Comparison of ENCODE assay signal across 32 mouse cellular contexts in genomic region chr3:52790942-52791341, GRCm38 (mm10).
DNase-seq lines count a peak whose midpoint lies in the region; ATAC-seq lines count a peak whose summit lies in the region.
"Had no signal": no experiment of that assay in that cellular context is flagged by ENCODE, and none has a peak within 500 bp of the region (broad histone marks: within the 10 kb centered on the region; RNA-seq: fewer than 3 reads in every experiment).

No protein-coding gene starts in this region.

- DNase-seq in heart, embryonic 10.5 days (ENCODE audit: low spot score) = peak; percentile 35
- peak; percentile 22 for DNase-seq in T-cell, adult 2 months (ENCODE audit: low spot score)
- DNase-seq in induced T-regulatory cell, adult 2 months (ENCODE audit: low read depth) = peak; percentile 89
- peak; percentile 14 to 32 for DNase-seq in natural killer cell, adult 2 months (ENCODE audit: low spot score in 2 of 2)
- no peak for DNase-seq in lung, postnatal 36 days
- no peak for DNase-seq in hindbrain, embryonic 10.5 days (ENCODE audit: low spot score)
- DNase-seq in cerebellum, adult 18-20 months = no peak
- DNase-seq: adrenal gland, adult 8-10 months; adrenal gland, postnatal 25 days; cerebellum, adult 11-12 months; cerebellum, adult 9-11 months; cerebellum, postnatal 25 days; embryo, embryonic 11 days; forebrain, postnatal 0 days; gastrocnemius, adult 2 months; gastrocnemius, postnatal 14 days; heart, adult 11 months; heart, postnatal 14 days; heart, postnatal 4 days; kidney, adult 18-20 months had no signal

- no peak overlapping the region for H3K4me2 ChIP-seq in heart, embryonic 12.5 days
- H3K4me2 ChIP-seq: embryonic facial prominence, embryonic 13.5 days; heart, embryonic 13.5 days; hindbrain, embryonic 12.5 days; hindbrain, embryonic 15.5 days had no signal

- 88% methylated on average over 2 of the region's 2 CpGs for WGBS in heart, embryonic 10.5 days
- 82% methylated on average over 2 of the region's 2 CpGs for WGBS in heart, embryonic 12.5 days
- WGBS in hindbrain, embryonic 10.5 days = 93% methylated on average over 2 of the region's 2 CpGs

- no peaks in the 10 kb centered on the region for H3K9me3 ChIP-seq in heart, embryonic 10.5 days
- no peaks in the 10 kb centered on the region for H3K9me3 ChIP-seq in heart, embryonic 12.5 days (replicated peaks)
- H3K9me3 ChIP-seq in hindbrain, embryonic 10.5 days = no peaks in the 10 kb centered on the region
- H3K9me3 ChIP-seq: embryonic facial prominence, embryonic 10.5 days; embryonic facial prominence, embryonic 13.5 days; forebrain, embryonic 10.5 days; heart, embryonic 13.5 days; hindbrain, embryonic 12.5 days; hindbrain, embryonic 15.5 days had no signal

- no peaks in the 10 kb centered on the region for H3K27me3 ChIP-seq in heart, embryonic 10.5 days (ENCODE audit: insufficient read depth, poor library complexity, severe bottlenecking)
- H3K27me3 ChIP-seq in heart, embryonic 12.5 days (replicated peaks) = no peaks in the 10 kb centered on the region
- no peaks in the 10 kb centered on the region for H3K27me3 ChIP-seq in hindbrain, embryonic 10.5 days (ENCODE audit: insufficient read depth, poor library complexity, severe bottlenecking)
- H3K27me3 ChIP-seq: heart, embryonic 13.5 days; hindbrain, embryonic 12.5 days; hindbrain, embryonic 15.5 days had no signal

- ATAC-seq in heart, embryonic 12.5 days (ENCODE audit: insufficient number of reproducible peaks, low FRiP score) = no peak
- ATAC-seq: forebrain, embryonic 14.5 days; forebrain, postnatal 0 days; intestine, embryonic 16.5 days; Patski had no signal

- H3K27ac ChIP-seq in heart, embryonic 10.5 days = no peak overlapping the region
- no peak overlapping the region for H3K27ac ChIP-seq in heart, embryonic 12.5 days (ENCODE audit: poor library complexity, severe bottlenecking)
- H3K27ac ChIP-seq in hindbrain, embryonic 10.5 days = no peak overlapping the region
- H3K27ac ChIP-seq: embryonic facial prominence, embryonic 10.5 days; embryonic facial prominence, embryonic 13.5 days; forebrain, embryonic 10.5 days; gastrocnemius, adult 2 months; heart, embryonic 13.5 days; hindbrain, embryonic 12.5 days; hindbrain, embryonic 15.5 days had no signal

- no peak overlapping the region for H3K9ac ChIP-seq in heart, embryonic 12.5 days
- H3K9ac ChIP-seq: embryonic facial prominence, embryonic 13.5 days; forebrain, postnatal 0 days; heart, embryonic 13.5 days; hindbrain, embryonic 12.5 days; hindbrain, embryonic 15.5 days had no signal

- H3K4me3 ChIP-seq in heart, embryonic 10.5 days = no peak overlapping the region
- H3K4me3 ChIP-seq in heart, embryonic 12.5 days = no peak overlapping the region
- no peak overlapping the region for H3K4me3 ChIP-seq in hindbrain, embryonic 10.5 days
- H3K4me3 ChIP-seq: embryonic facial prominence, embryonic 10.5 days; embryonic facial prominence, embryonic 13.5 days; erythroblast, embryonic 14.5 days; forebrain, embryonic 10.5 days; gastrocnemius, adult 2 months; heart, embryonic 13.5 days; hindbrain, embryonic 12.5 days; hindbrain, embryonic 15.5 days had no signal

- H3K36me3 ChIP-seq in heart, embryonic 10.5 days = no peaks in the 10 kb centered on the region
- H3K36me3 ChIP-seq in heart, embryonic 12.5 days = no peaks in the 10 kb centered on the region
- H3K36me3 ChIP-seq in hindbrain, embryonic 10.5 days = no peaks in the 10 kb centered on the region
- H3K36me3 ChIP-seq: embryonic facial prominence, embryonic 10.5 days; embryonic facial prominence, embryonic 13.5 days; forebrain, embryonic 10.5 days; G1E; heart, embryonic 13.5 days; hindbrain, embryonic 12.5 days; hindbrain, embryonic 15.5 days had no signal

- H3K4me1 ChIP-seq in heart, embryonic 10.5 days = no peaks in the 10 kb centered on the region
- H3K4me1 ChIP-seq in heart, embryonic 12.5 days (replicated peaks) = no peaks in the 10 kb centered on the region
- H3K4me1 ChIP-seq in hindbrain, embryonic 10.5 days (replicated peaks) = peaks cover 5% of the 10 kb centered on the region; the same call in 1 of the 2 replicates
- H3K4me1 ChIP-seq: embryonic facial prominence, embryonic 10.5 days; embryonic facial prominence, embryonic 13.5 days; heart, embryonic 13.5 days; hindbrain, embryonic 15.5 days had no signal

Comparison
In these comparisons a context has a peak if more than half of its experiments do, and no peak if none do; other contexts are left out.
1. DNase-seq: peak in heart, embryonic 10.5 days (single experiment), T-cell, adult 2 months (single experiment), induced T-regulatory cell, adult 2 months (single experiment) and natural killer cell, adult 2 months (2 of 2); none in lung, postnatal 36 days (single experiment), hindbrain, embryonic 10.5 days (single experiment) and cerebellum, adult 18-20 months (0 of 2).